Mouse (Mus musculus): ENCODE measurements at regions not wholly inside any gene's neighbourhood (a gene's known extent, or its start where the extent isn't known, plus 50 kb on each side); places are given as distances from the start of the nearest gene placed in this dataset.

- no peak overlapping the region for H3K4me3 ChIP-seq (ENCODE audit: insufficient read depth in 1 of 2, low read depth in 1 of 2, low read length in 2 of 2, poor library complexity in 1 of 2, severe bottlenecking in 1 of 2)
- no peak for TF ChIP-seq CHD2 (IDR thresholded peaks at IDR 0.05; ENCODE audit: low read depth, low read length)
- TF ChIP-seq MAFK (IDR thresholded peaks at IDR 0.05; ENCODE audit: insufficient read depth, low read depth, low read length), result 0 out of 2 replicates have a peak, but pooled peaks have one; percentile 7
- no peak for TF ChIP-seq ZC3H11A (IDR thresholded peaks at IDR 0.05; ENCODE audit: borderline replicate concordance, low read depth, low read length)
- TF ChIP-seq ZNF384 (IDR thresholded peaks at IDR 0.05; ENCODE audit: low read depth, low read length), result no peak
- no peak for TF ChIP-seq HCFC1 (IDR thresholded peaks at IDR 0.05; ENCODE audit: borderline replicate concordance, insufficient read depth, low read length)
- in situ Hi-C loops (cut with MboI; ENCODE audit: low sequenced_read_pairs in 2 of 2, unreplicated experiment in 2 of 2), result no loop called here
- no peaks in the 10 kb centered on the region for H3K4me1 ChIP-seq (ENCODE audit: control insufficient read depth in 2 of 2, insufficient read depth in 2 of 2, low read length in 2 of 2, poor library complexity in 1 of 2)
- no peak overlapping the region for H3K9ac ChIP-seq (ENCODE audit: insufficient read depth, low read depth, low read length, poor library complexity, severe bottlenecking)
- no peak for DNase-seq (ENCODE audit: low read depth, low spot score)
- no peaks in the 10 kb centered on the region for H3K36me3 ChIP-seq (ENCODE audit: control insufficient read depth, insufficient read depth, low read length, poor library complexity, severe bottlenecking)
- no peak overlapping the region for H3K27ac ChIP-seq (ENCODE audit: insufficient read depth, low read depth, low read length, poor library complexity, severe bottlenecking)
- no peaks in the 10 kb centered on the region for H3K9me3 ChIP-seq (ENCODE audit: control insufficient read depth, insufficient read depth, low read depth, low read length)
These were observed 100.2 kb downstream of the Aipl1 start for GRCm38 (mm10) chr11:71937108-71937507.

- no peaks in the 10 kb centered on the region for H3K36me3 ChIP-seq (ENCODE audit: control insufficient read depth, insufficient read depth, low read length, poor library complexity, severe bottlenecking)
- in situ Hi-C loops (cut with MboI; ENCODE audit: low sequenced_read_pairs in 2 of 2, unreplicated experiment in 2 of 2), result no loop called here
- no peaks in the 10 kb centered on the region for H3K9me3 ChIP-seq (ENCODE audit: control insufficient read depth, insufficient read depth, low read depth, low read length)
- TF ChIP-seq MAFK (IDR thresholded peaks at IDR 0.05; ENCODE audit: insufficient read depth, low read depth, low read length), result no peak
- TF ChIP-seq HCFC1 (IDR thresholded peaks at IDR 0.05; ENCODE audit: borderline replicate concordance, insufficient read depth, low read length), result no peak
- TF ChIP-seq CHD2 (IDR thresholded peaks at IDR 0.05; ENCODE audit: low read depth, low read length), result no peak
- no peak for TF ChIP-seq ZC3H11A (IDR thresholded peaks at IDR 0.05; ENCODE audit: borderline replicate concordance, low read depth, low read length)
- TF ChIP-seq ZNF384 (IDR thresholded peaks at IDR 0.05; ENCODE audit: low read depth, low read length), result no peak
- H3K27ac ChIP-seq (ENCODE audit: insufficient read depth, low read depth, low read length, poor library complexity, severe bottlenecking), result no peak overlapping the region
- no peak overlapping the region for H3K9ac ChIP-seq (ENCODE audit: insufficient read depth, low read depth, low read length, poor library complexity, severe bottlenecking)
- no peak for DNase-seq (ENCODE audit: low read depth, low spot score)
- no peak overlapping the region for H3K4me3 ChIP-seq (ENCODE audit: insufficient read depth in 1 of 2, low read depth in 1 of 2, low read length in 2 of 2, poor library complexity in 1 of 2, severe bottlenecking in 1 of 2)
- no peaks in the 10 kb centered on the region for H3K4me1 ChIP-seq (ENCODE audit: control insufficient read depth in 2 of 2, insufficient read depth in 2 of 2, low read length in 2 of 2, poor library complexity in 1 of 2)
These were observed 107.4 kb downstream of the Aipl1 start for GRCm38 (mm10) chr11:71929716-71930488.

- no peak overlapping the region for H3K4me3 ChIP-seq (ENCODE audit: insufficient read depth in 1 of 2, low read depth in 1 of 2, low read length in 2 of 2, poor library complexity in 1 of 2, severe bottlenecking in 1 of 2)
- no peak for DNase-seq (ENCODE audit: low read depth, low spot score)
These were observed 122.6 kb downstream of the Aipl1 start for GRCm38 (mm10) chr11:71914665-71915064.

GRCm38 (mm10) chr11:71912626-71913025 is 124.7 kb downstream of the Aipl1 start:
- in situ Hi-C loops (cut with MboI; ENCODE audit: low sequenced_read_pairs in 2 of 2, unreplicated experiment in 2 of 2), result no loop called here
- no peaks in the 10 kb centered on the region for H3K9me3 ChIP-seq (ENCODE audit: control insufficient read depth, insufficient read depth, low read depth, low read length)
- no peak overlapping the region for H3K9ac ChIP-seq (ENCODE audit: insufficient read depth, low read depth, low read length, poor library complexity, severe bottlenecking)
- no peak overlapping the region for H3K4me3 ChIP-seq (ENCODE audit: insufficient read depth in 1 of 2, low read depth in 1 of 2, low read length in 2 of 2, poor library complexity in 1 of 2, severe bottlenecking in 1 of 2)
- H3K27ac ChIP-seq (ENCODE audit: insufficient read depth, low read depth, low read length, poor library complexity, severe bottlenecking), result no peak overlapping the region
- no peak for DNase-seq (ENCODE audit: low read depth, low spot score)
- H3K4me1 ChIP-seq (ENCODE audit: control insufficient read depth in 2 of 2, insufficient read depth in 2 of 2, low read length in 2 of 2, poor library complexity in 1 of 2), result no peaks in the 10 kb centered on the region
- no peaks in the 10 kb centered on the region for H3K36me3 ChIP-seq (ENCODE audit: control insufficient read depth, insufficient read depth, low read length, poor library complexity, severe bottlenecking)
- TF ChIP-seq ZC3H11A (IDR thresholded peaks at IDR 0.05; ENCODE audit: borderline replicate concordance, low read depth, low read length), result no peak
- TF ChIP-seq HCFC1 (IDR thresholded peaks at IDR 0.05; ENCODE audit: borderline replicate concordance, insufficient read depth, low read length), result no peak
- TF ChIP-seq MAFK (IDR thresholded peaks at IDR 0.05; ENCODE audit: insufficient read depth, low read depth, low read length), result no peak
- no peak for TF ChIP-seq ZNF384 (IDR thresholded peaks at IDR 0.05; ENCODE audit: low read depth, low read length)
- TF ChIP-seq CHD2 (IDR thresholded peaks at IDR 0.05; ENCODE audit: low read depth, low read length), result no peak

More at GRCm38 (mm10) chr11:71914665-71915064, 122.6 kb downstream of the Aipl1 start:
- in situ Hi-C loops (cut with MboI; ENCODE audit: low sequenced_read_pairs in 2 of 2, unreplicated experiment in 2 of 2), result no loop called here
- TF ChIP-seq ZNF384 (IDR thresholded peaks at IDR 0.05; ENCODE audit: low read depth, low read length) (no peak), HCFC1 (IDR thresholded peaks at IDR 0.05; ENCODE audit: borderline replicate concordance, insufficient read depth, low read length) (no peak), CHD2 (IDR thresholded peaks at IDR 0.05; ENCODE audit: low read depth, low read length) (no peak), ZC3H11A (IDR thresholded peaks at IDR 0.05; ENCODE audit: borderline replicate concordance, low read depth, low read length) (no peak), MAFK (IDR thresholded peaks at IDR 0.05; ENCODE audit: insufficient read depth, low read depth, low read length) (no peak)
- H3K9me3 ChIP-seq (ENCODE audit: control insufficient read depth, insufficient read depth, low read depth, low read length), result no peaks in the 10 kb centered on the region
- no peak overlapping the region for H3K27ac ChIP-seq (ENCODE audit: insufficient read depth, low read depth, low read length, poor library complexity, severe bottlenecking)
- H3K9ac ChIP-seq (ENCODE audit: insufficient read depth, low read depth, low read length, poor library complexity, severe bottlenecking), result no peak overlapping the region
- no peaks in the 10 kb centered on the region for H3K4me1 ChIP-seq (ENCODE audit: control insufficient read depth in 2 of 2, insufficient read depth in 2 of 2, low read length in 2 of 2, poor library complexity in 1 of 2)
- no peaks in the 10 kb centered on the region for H3K36me3 ChIP-seq (ENCODE audit: control insufficient read depth, insufficient read depth, low read length, poor library complexity, severe bottlenecking)

Data from ES-E14 (cell line).